Mouse (Mus musculus): ENCODE measurements around the gene Ifitm1. TPM values are rescaled to one million over a fixed set of nuclear protein-coding genes. Genes with fewer than 3 reads are reported as not detected.

Gene Ifitm1
- polyA plus RNA-seq, 1 experiment, result 19.9 TPM

- Histone ChIP-seq H3K36me3 (ENCODE audit: control insufficient read depth, insufficient read depth) (no peaks in the 10 kb centered on the region), H3ac (ENCODE audit: control insufficient read depth, insufficient read length) (no peak overlapping the region), H3K4me2 (ENCODE audit: low read depth) (no peak overlapping the region), H3K4me3 (no peak overlapping the region), H3K27me3 (ENCODE audit: control insufficient read depth, insufficient read depth, insufficient read length) (no peaks in the 10 kb centered on the region), H3K79me2 (ENCODE audit: control insufficient read depth, insufficient read depth) (no peaks in the 10 kb centered on the region)
- no peak for TF ChIP-seq SRF (IDR thresholded peaks at IDR 0.05; ENCODE audit: control insufficient read depth, insufficient read length, low read depth)
- TF ChIP-seq TCF12 (IDR thresholded peaks at IDR 0.05; ENCODE audit: insufficient read depth, poor library complexity, severe bottlenecking), result no peak
- TF ChIP-seq POLR2AphosphoS2 (IDR thresholded peaks at IDR 0.05; ENCODE audit: insufficient read length, low read depth), result no peak
- no peak for TF ChIP-seq POLR2A (IDR thresholded peaks at IDR 0.05; ENCODE audit: insufficient read length, low read depth)
Measured at GRCm38 (mm10) chr7:141019028-141019427, 52.0 kb downstream of the Ifitm1 start.

Other genes starting within 250 kb of the Ifitm1 start
- gene Cyp2e1, start 203.5 kb upstream of the Ifitm1 start, polyA plus RNA-seq (2012; fragmentation: generic; extraction: Trizol), result not detected
- not detected for gene Syce1, start 179.4 kb upstream of the Ifitm1 start, polyA plus RNA-seq (2012; fragmentation: generic; extraction: Trizol)
- 0.13 TPM for gene Zfp941, start 145.0 kb upstream of the Ifitm1 start, polyA plus RNA-seq (2012; fragmentation: generic; extraction: Trizol)
- 0.13 TPM for gene Urah, start 132.2 kb upstream of the Ifitm1 start, polyA plus RNA-seq (2012; fragmentation: generic; extraction: Trizol)
- not detected for gene Scgb1c1, start 121.7 kb upstream of the Ifitm1 start, polyA plus RNA-seq (2012; fragmentation: generic; extraction: Trizol)
- 0.07 TPM for gene Odf3, start 119.4 kb upstream of the Ifitm1 start, polyA plus RNA-seq (2012; fragmentation: generic; extraction: Trizol)
- gene Gm45785, start 110.9 kb upstream of the Ifitm1 start, polyA plus RNA-seq (2012; fragmentation: generic; extraction: Trizol), result not detected
- 123 TPM for gene Ric8a, start 110.3 kb upstream of the Ifitm1 start, polyA plus RNA-seq (2012; fragmentation: generic; extraction: Trizol)
- 25.8 TPM for gene Bet1l, start 109.6 kb upstream of the Ifitm1 start, polyA plus RNA-seq (2012; fragmentation: generic; extraction: Trizol)
- 201 TPM for gene Psmd13, start 85.3 kb upstream of the Ifitm1 start, polyA plus RNA-seq (2012; fragmentation: generic; extraction: Trizol)
- gene Sirt3, start 84.9 kb upstream of the Ifitm1 start, polyA plus RNA-seq (2012; fragmentation: generic; extraction: Trizol), result 28.8 TPM
- 534 TPM for gene Cox8b, start 66.8 kb upstream of the Ifitm1 start, polyA plus RNA-seq (2012; fragmentation: generic; extraction: Trizol)
- gene Nlrp6, start 46.3 kb upstream of the Ifitm1 start, polyA plus RNA-seq (2012; fragmentation: generic; extraction: Trizol), result 0.01 TPM
- 11.6 TPM for gene Pgghg, start 25.8 kb upstream of the Ifitm1 start, polyA plus RNA-seq (2012; fragmentation: generic; extraction: Trizol)
- 0.47 TPM for gene Ifitm5, start 16.9 kb upstream of the Ifitm1 start, polyA plus RNA-seq (2012; fragmentation: generic; extraction: Trizol)
- 0.12 TPM for gene Gm45717, start 11.3 kb upstream of the Ifitm1 start, polyA plus RNA-seq (2012; fragmentation: generic; extraction: Trizol)
- gene Ifitm2, start 11.2 kb upstream of the Ifitm1 start, polyA plus RNA-seq (2012; fragmentation: generic; extraction: Trizol), result 493 TPM
- gene Ifitm3, start 43.5 kb downstream of the Ifitm1 start, polyA plus RNA-seq (2012; fragmentation: generic; extraction: Trizol), result 1,312 TPM
- gene Ifitm6, start 50.7 kb downstream of the Ifitm1 start, polyA plus RNA-seq (2012; fragmentation: generic; extraction: Trizol), result 4.4 TPM
- not detected for gene Gm17387, start 61.9 kb downstream of the Ifitm1 start, polyA plus RNA-seq (2012; fragmentation: generic; extraction: Trizol)
- 0.46 TPM for gene B4galnt4, start 93.9 kb downstream of the Ifitm1 start, polyA plus RNA-seq (2012; fragmentation: generic; extraction: Trizol)
- gene Pkp3, start 111.0 kb downstream of the Ifitm1 start, polyA plus RNA-seq (2012; fragmentation: generic; extraction: Trizol), result 0.25 TPM
- 4.8 TPM for gene Sigirr, start 133.4 kb downstream of the Ifitm1 start, polyA plus RNA-seq (2012; fragmentation: generic; extraction: Trizol)
- gene Ano9, start 150.6 kb downstream of the Ifitm1 start, polyA plus RNA-seq (2012; fragmentation: generic; extraction: Trizol), result not detected
- gene Ptdss2, start 155.2 kb downstream of the Ifitm1 start, polyA plus RNA-seq (2012; fragmentation: generic; extraction: Trizol), result 28.0 TPM
- 276 TPM for gene Rnh1, start 205.6 kb downstream of the Ifitm1 start, polyA plus RNA-seq (2012; fragmentation: generic; extraction: Trizol)
- gene Hras, start 226.8 kb downstream of the Ifitm1 start, polyA plus RNA-seq (2012; fragmentation: generic; extraction: Trizol), result 215 TPM
- gene Lrrc56, start 226.9 kb downstream of the Ifitm1 start, polyA plus RNA-seq (2012; fragmentation: generic; extraction: Trizol), result 1.1 TPM
- 0.10 TPM for gene Lmntd2, start 246.9 kb downstream of the Ifitm1 start, polyA plus RNA-seq (2012; fragmentation: generic; extraction: Trizol)
- 54.5 TPM for gene Rassf7, start 248.6 kb downstream of the Ifitm1 start, polyA plus RNA-seq (2012; fragmentation: generic; extraction: Trizol)

Measured in myocyte (in vitro differentiated cells).